Mouse (Mus musculus) neutrophil, adult 5-6 weeks (primary cell): ENCODE results near the gene Mfap3l. TPM values are rescaled to one million over a fixed set of nuclear protein-coding genes. Genes with fewer than 3 reads are reported as not detected.
"Not testable (repeated sequence)": the region's sequence is repeated elsewhere in the genome, so short reads cannot be mapped to it uniquely, and the experiment has no call there.

Source experiments
- ATAC-seq: fragments of 151-379, 151-347 bp; 2 replicates; pipeline ENCODE4 v1.8.0; 2017; ENCODE audit warnings: mild to moderate bottlenecking, moderate TSS enrichment; ENCODE audit not compliant: insufficient number of reproducible peaks, poor library complexity, low FRiP score, severe bottlenecking; ENCODE audit errors: extremely low read depth
- total RNA-seq: library from RNA; stranded (forward); fragments of 200-1000 nt; gene quantifications from 2 replicates; pipeline ENCODE4 v1.2.3, GENCODE M21; 2017

The Mfap3l gene
- total RNA-seq, 1 experiment from 2014 or later: 2.6 TPM

GRCm38 (mm10) chr8:60645911-60646310, 13.3 kb downstream of the Mfap3l start:
- ATAC-seq: no peak

GRCm38 (mm10) chr8:60647291-60647690, 14.7 kb downstream of the Mfap3l start:
- no peak for ATAC-seq

- no peak for ATAC-seq
Measured at GRCm38 (mm10) chr8:60649081-60649480, 16.5 kb downstream of the Mfap3l start.

- no peak for ATAC-seq
Measured at GRCm38 (mm10) chr8:60650119-60650518, 17.5 kb downstream of the Mfap3l start.

- no peak for ATAC-seq
Measured at GRCm38 (mm10) chr8:60657425-60658113, 24.9 kb downstream of the Mfap3l start.

- no peak for ATAC-seq
Measured at GRCm38 (mm10) chr8:60658114-60658500, 25.5 kb downstream of the Mfap3l start.

GRCm38 (mm10) chr8:60658686-60659085, 26.1 kb downstream of the Mfap3l start:
- not testable (repeated sequence) for ATAC-seq

- no peak for ATAC-seq
Measured at GRCm38 (mm10) chr8:60659721-60660120, 27.1 kb downstream of the Mfap3l start.

GRCm38 (mm10) chr8:60661191-60661590, 28.6 kb downstream of the Mfap3l start:
- no peak for ATAC-seq

GRCm38 (mm10) chr8:60663552-60663951, 30.9 kb downstream of the Mfap3l start:
- ATAC-seq: no peak

- no peak for ATAC-seq
Measured at GRCm38 (mm10) chr8:60665821-60666220, 33.2 kb downstream of the Mfap3l start.

GRCm38 (mm10) chr8:60666852-60667251, 34.2 kb downstream of the Mfap3l start:
- no peak for ATAC-seq

GRCm38 (mm10) chr8:60678590-60678989, 46.0 kb downstream of the Mfap3l start:
- no peak for ATAC-seq

GRCm38 (mm10) chr8:60681811-60682210, 49.2 kb downstream of the Mfap3l start:
- no peak for ATAC-seq

- no peak for ATAC-seq
Measured at GRCm38 (mm10) chr8:60682340-60682739, 49.7 kb downstream of the Mfap3l start.

GRCm38 (mm10) chr8:60711516-60712086, 79.0 kb downstream of the Mfap3l start:
- ATAC-seq: no peak

- ATAC-seq: no peak
Measured at GRCm38 (mm10) chr8:60714724-60715123, 82.1 kb downstream of the Mfap3l start.

GRCm38 (mm10) chr8:60718692-60719091, 86.1 kb downstream of the Mfap3l start:
- ATAC-seq: no peak
